13 mouse cellular contexts compared by ENCODE assay signal in the genomic region with DNA sequence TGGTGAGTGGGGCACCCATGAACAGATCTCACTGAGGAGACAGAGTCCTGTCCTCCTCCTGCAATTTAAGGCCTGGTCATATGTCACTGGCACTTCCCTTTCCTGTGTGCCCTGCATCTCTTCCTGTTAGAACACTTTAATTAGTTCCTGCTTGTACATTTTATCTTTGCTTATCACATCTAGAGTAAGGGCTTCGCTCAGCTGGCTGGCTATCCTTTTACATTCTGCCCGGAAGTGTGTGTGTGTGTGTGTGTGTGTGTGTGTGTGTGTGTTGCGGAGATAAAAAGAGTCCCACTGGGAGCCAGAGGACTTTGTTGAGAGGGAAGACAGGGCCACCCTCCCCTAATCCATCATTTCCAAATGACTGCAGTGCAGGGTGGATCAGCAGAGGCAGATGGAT.
DNase-seq lines count a peak whose midpoint lies in the region; ATAC-seq lines count a peak whose summit lies in the region.
"Had no signal": no experiment of that assay in that cellular context is flagged by ENCODE, and none has a peak within 500 bp of the region (broad histone marks: within the 10 kb centered on the region; RNA-seq: fewer than 3 reads in every experiment).

No protein-coding gene starts in this region.

- peaks cover 31% of the 10 kb centered on the region for H3K4me1 ChIP-seq in kidney, embryonic 15.5 days
- peaks cover 22% of the 10 kb centered on the region for H3K4me1 ChIP-seq in forebrain, embryonic 10.5 days

- no peak for ATAC-seq in kidney, embryonic 15.5 days (replicated peaks; ENCODE audit: low FRiP score)
- ATAC-seq in granulocyte monocyte progenitor cell, adult 5-6 weeks (replicated peaks; ENCODE audit: poor library complexity, severe bottlenecking) = peak; percentile 76

- H3K4me2 ChIP-seq in kidney, embryonic 15.5 days = no peak overlapping the region
- H3K4me2 ChIP-seq: heart, embryonic 15.5 days; liver, embryonic 13.5 days; neural tube, embryonic 12.5 days; stomach, embryonic 15.5 days had no signal

- H3K9me3 ChIP-seq in kidney, embryonic 15.5 days (replicated peaks) = no peaks in the 10 kb centered on the region
- no peaks in the 10 kb centered on the region for H3K9me3 ChIP-seq in forebrain, embryonic 10.5 days
- H3K9me3 ChIP-seq: heart, embryonic 15.5 days; liver, embryonic 13.5 days; neural tube, embryonic 12.5 days; stomach, embryonic 15.5 days had no signal

- no peak overlapping the region for H3K27ac ChIP-seq in kidney, embryonic 15.5 days
- no peak overlapping the region for H3K27ac ChIP-seq in forebrain, embryonic 10.5 days
- H3K27ac ChIP-seq: heart, embryonic 15.5 days; liver, embryonic 13.5 days; neural tube, embryonic 12.5 days; stomach, embryonic 15.5 days had no signal

- no peaks in the 10 kb centered on the region for H3K27me3 ChIP-seq in kidney, embryonic 15.5 days
- no peaks in the 10 kb centered on the region for H3K27me3 ChIP-seq in forebrain, embryonic 10.5 days (ENCODE audit: poor library complexity, severe bottlenecking)
- H3K27me3 ChIP-seq: heart, embryonic 15.5 days; liver, embryonic 13.5 days; stomach, embryonic 15.5 days had no signal

- intact Hi-C loops in left cerebral cortex, postnatal 10 days (cut with DNase I) = no loop called here

- no peaks in the 10 kb centered on the region for H3K36me3 ChIP-seq in kidney, embryonic 15.5 days
- no peaks in the 10 kb centered on the region for H3K36me3 ChIP-seq in forebrain, embryonic 10.5 days (replicated peaks)
- H3K36me3 ChIP-seq: heart, embryonic 15.5 days; liver, embryonic 13.5 days; neural tube, embryonic 12.5 days; stomach, embryonic 15.5 days had no signal

- WGBS in kidney, embryonic 15.5 days = 25% methylated on average over 3 of the region's 3 CpGs
- WGBS in forebrain, embryonic 10.5 days = 76% methylated on average over 3 of the region's 3 CpGs

- H3K9ac ChIP-seq in kidney, embryonic 15.5 days = no peak overlapping the region
- H3K9ac ChIP-seq: heart, embryonic 15.5 days; liver, embryonic 13.5 days; neural tube, embryonic 12.5 days; stomach, embryonic 15.5 days had no signal

- peak; percentile 18 for DNase-seq in kidney, adult 18-20 months
- peak; percentile 67 to 68 for DNase-seq in B cell, adult 2 months
- DNase-seq in lung, postnatal 4 days = peak; percentile 50 to 53
- DNase-seq in left cerebral cortex, postnatal 10 days (ENCODE audit: extremely low spot score in 1 of 2, low spot score in 2 of 2) = no peak
- no peak for DNase-seq in forebrain, embryonic 10.5 days (ENCODE audit: extremely low spot score, low spot score)
- no peak for DNase-seq in cerebellum, adult 8-10 months
- DNase-seq: adrenal gland, postnatal 36 days; liver, embryonic 13.5 days had no signal

- no peak overlapping the region for H3K4me3 ChIP-seq in kidney, embryonic 15.5 days (replicated peaks)
- H3K4me3 ChIP-seq in forebrain, embryonic 10.5 days = no peak overlapping the region
- H3K4me3 ChIP-seq: heart, embryonic 15.5 days; liver, embryonic 13.5 days; neural tube, embryonic 12.5 days; stomach, embryonic 15.5 days had no signal

Comparison
In these comparisons a context has a peak if more than half of its experiments do, and no peak if none do; other contexts are left out.
1. DNase-seq: peak in kidney, adult 18-20 months (single experiment), B cell, adult 2 months (2 of 2) and lung, postnatal 4 days (2 of 2); none in left cerebral cortex, postnatal 10 days (0 of 2), forebrain, embryonic 10.5 days (single experiment) and cerebellum, adult 8-10 months (single experiment).